Mouse (Mus musculus) urinary bladder, postnatal 36 days (tissue): Measurements from ENCODE around the gene Klhl33.

Experiments
- DNase-seq, 2 experiments: peaks; one replicate each; pipeline ENCODE4 v3.0.0; 2022; ENCODE audit warnings: low spot score in 2 of 2, mixed read lengths in 1 of 2

Klhl33 gene

GRCm38 (mm10) chr14:50855788-50856187 is 41.5 kb downstream of the Klhl33 start:
- DNase-seq = no peak
